Mouse (Mus musculus) C2C12 (cell line): Measurements from ENCODE around the gene Rnaseh2a. TPM values are rescaled to one million over a fixed set of nuclear protein-coding genes. Genes with fewer than 3 reads are reported as not detected.

Source experiments
- H3K27me3 ChIP-seq: one replicate; pipeline ENCODE4 v1.6.1; 2011; ENCODE audit not compliant: control insufficient read depth, insufficient read depth, insufficient read length
- H3K36me3 ChIP-seq: one replicate; pipeline ENCODE4 v1.6.1; 2011; ENCODE audit not compliant: control insufficient read depth, insufficient read depth
- H3K4me3 ChIP-seq: one replicate; pipeline ENCODE4 v1.5.1; 2011; ENCODE audit warnings: mild to moderate bottlenecking, control low read depth; ENCODE audit not compliant: poor library complexity, insufficient read depth, severe bottlenecking
- H3K79me2 ChIP-seq: one replicate; pipeline ENCODE4 v1.6.1; 2011; ENCODE audit not compliant: control insufficient read depth, insufficient read depth
- H3K79me3 ChIP-seq: one replicate; pipeline ENCODE4 v1.6.1; 2011; ENCODE audit warnings: low read depth, control low read depth
- H3ac ChIP-seq: one replicate; pipeline ENCODE3; 2011; ENCODE audit warnings: low read depth; ENCODE audit not compliant: control insufficient read depth, insufficient read length
- CEBPB ChIP-seq: IDR thresholded peaks from one replicate; pipeline ENCODE4 v1.6.1; 2011; ENCODE audit warnings: low read depth, mild to moderate bottlenecking, control low read depth, moderate library complexity
- CTCF ChIP-seq: IDR thresholded peaks from one replicate; pipeline ENCODE4 v1.5.1; 2011; ENCODE audit not compliant: control insufficient read depth, insufficient read depth, insufficient read length
- FOSL1 ChIP-seq: IDR thresholded peaks from one replicate; pipeline ENCODE4 v1.8.0; 2011; ENCODE audit warnings: mild to moderate bottlenecking, low read length; ENCODE audit not compliant: poor library complexity, insufficient read depth, severe bottlenecking
- MAX ChIP-seq: IDR thresholded peaks from one replicate; pipeline ENCODE4 v1.6.1; 2011; ENCODE audit warnings: mild to moderate bottlenecking, control low read depth
- MYOD1 ChIP-seq: IDR thresholded peaks from one replicate; pipeline ENCODE4 v1.6.1; 2011; ENCODE audit warnings: low read depth; ENCODE audit not compliant: control insufficient read depth, insufficient read length
- MYOG ChIP-seq: IDR thresholded peaks from one replicate; pipeline ENCODE4 v1.6.1; 2011; ENCODE audit not compliant: control insufficient read depth, insufficient read length; ENCODE audit errors: extremely low read depth
- USF1 ChIP-seq: IDR thresholded peaks from one replicate; pipeline ENCODE4 v1.6.1; 2011; ENCODE audit warnings: low read depth, mild to moderate bottlenecking, control low read depth, moderate library complexity
- polyA plus RNA-seq: library from polyadenylated mRNA; unstranded; fragments of >200 nt; fragmentation: generic; extraction: Trizol; gene quantifications from one replicate; pipeline ENCODE4 v1.2.1, GENCODE M21; 2012; ENCODE audit warnings: missing spikeins

Gene Rnaseh2a
- polyA plus RNA-seq, 1 experiment = 145 TPM

- TF ChIP-seq MAX (no peak), FOSL1 (no peak)
- no peaks in the 10 kb centered on the region for H3K36me3 ChIP-seq
- H3K79me3 ChIP-seq = no peaks in the 10 kb centered on the region
- no peaks in the 10 kb centered on the region for H3K79me2 ChIP-seq
- H3K4me3 ChIP-seq = no peak overlapping the region
- no peak overlapping the region for H3ac ChIP-seq
- H3K27me3 ChIP-seq = peaks cover 6% of the 10 kb centered on the region
These were observed 56.6 kb downstream of the Rnaseh2a start for GRCm38 (mm10) chr8:84912895-84913501.

DNA sequence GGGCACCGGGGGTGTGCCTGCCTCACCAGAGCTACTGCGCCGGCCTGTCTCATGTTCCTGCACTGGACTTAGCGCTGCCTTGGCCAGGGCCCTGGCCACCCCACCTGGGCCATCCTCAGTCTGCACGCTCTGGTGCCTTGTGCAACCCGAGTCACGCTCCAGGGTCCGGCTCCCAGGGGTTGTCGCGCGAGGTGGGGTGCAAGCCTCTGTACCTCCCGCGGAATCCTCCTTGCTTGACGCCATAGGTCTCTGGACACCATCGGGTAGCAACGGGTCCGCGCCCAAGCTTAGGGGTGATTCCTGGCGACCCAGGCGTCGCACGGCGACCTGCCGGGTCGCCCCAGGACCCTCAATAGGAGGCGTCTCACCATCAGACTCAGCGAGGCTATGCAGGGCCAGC is 57.2 kb downstream of the Rnaseh2a start:
- Histone ChIP-seq H3ac (no peak overlapping the region), H3K79me2 (no peaks in the 10 kb centered on the region), H3K27me3 (peaks cover under 1% of the 10 kb centered on the region), H3K4me3 (no peak overlapping the region), H3K36me3 (no peaks in the 10 kb centered on the region), H3K79me3 (no peaks in the 10 kb centered on the region)
- TF ChIP-seq CEBPB (no peak), FOSL1 (no peak), MAX (no peak), MYOD1 (no peak), CTCF (no peak), USF1 (no peak), MYOG (no peak)

GRCm38 (mm10) chr8:84911854-84912253 is 57.7 kb downstream of the Rnaseh2a start:
- H3K27me3 ChIP-seq = no peaks in the 10 kb centered on the region
- H3K79me3 ChIP-seq = no peaks in the 10 kb centered on the region
- TF ChIP-seq MYOG = no peak
- no peak for TF ChIP-seq MYOD1
- TF ChIP-seq CEBPB = no peak
- no peak for TF ChIP-seq FOSL1
- no peak for TF ChIP-seq CTCF
- TF ChIP-seq USF1 = no peak
- no peak for TF ChIP-seq MAX
- no peak overlapping the region for H3ac ChIP-seq
- no peak overlapping the region for H3K4me3 ChIP-seq
- H3K79me2 ChIP-seq = no peaks in the 10 kb centered on the region
- H3K36me3 ChIP-seq = no peaks in the 10 kb centered on the region

DNA sequence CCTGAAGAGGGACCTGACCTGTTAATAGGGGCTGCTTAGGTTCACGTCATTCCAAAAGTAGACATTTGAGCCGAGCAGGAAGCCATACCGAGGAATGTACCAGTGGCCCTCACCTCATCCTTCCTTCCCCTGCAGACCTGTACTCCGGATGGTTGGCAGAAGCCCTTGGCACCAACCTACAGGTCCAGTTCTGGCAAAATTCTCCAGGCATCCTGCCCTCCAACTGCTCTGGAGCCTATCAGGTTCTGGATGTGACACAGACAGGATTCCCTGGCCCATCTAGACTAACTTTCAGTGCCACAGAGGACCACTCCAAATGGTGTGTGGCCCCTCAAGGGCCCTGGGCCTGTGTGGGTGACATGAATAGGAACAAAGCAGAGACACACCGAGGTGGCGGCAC is 59.0 kb downstream of the Rnaseh2a start:
- Histone ChIP-seq H3K79me3 (no peaks in the 10 kb centered on the region), H3K27me3 (no peaks in the 10 kb centered on the region), H3K36me3 (no peaks in the 10 kb centered on the region), H3ac (no peak overlapping the region), H3K4me3 (no peak overlapping the region), H3K79me2 (no peaks in the 10 kb centered on the region)
- TF ChIP-seq FOSL1 = no peak
- no peak for TF ChIP-seq USF1
- TF ChIP-seq MAX = no peak
- TF ChIP-seq MYOD1 = no peak
- TF ChIP-seq CTCF = no peak
- TF ChIP-seq CEBPB = no peak
- no peak for TF ChIP-seq MYOG

DNA sequence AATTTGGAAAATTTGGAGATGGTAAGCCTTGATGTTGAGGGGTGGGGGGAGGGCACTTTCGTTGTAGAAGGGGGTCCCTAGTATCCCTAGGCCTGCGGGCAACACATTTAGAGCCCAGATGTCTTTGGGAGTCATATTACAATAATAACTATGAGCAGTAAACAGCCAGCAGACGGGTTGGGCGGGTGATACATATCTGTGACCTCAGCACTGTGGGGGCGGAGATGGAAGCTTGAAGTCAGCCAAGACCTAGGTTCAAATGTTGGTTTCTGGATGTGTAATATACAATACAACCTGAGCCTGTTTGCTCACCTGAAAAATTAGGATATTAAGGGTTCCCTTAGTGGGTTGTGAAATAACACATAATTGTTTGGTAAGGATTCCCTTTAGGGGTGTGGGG is 59.6 kb downstream of the Rnaseh2a start:
- no peaks in the 10 kb centered on the region for H3K79me3 ChIP-seq
- no peak overlapping the region for H3K4me3 ChIP-seq
- no peaks in the 10 kb centered on the region for H3K27me3 ChIP-seq
- TF ChIP-seq CTCF (no peak), MYOD1 (no peak), MAX (no peak), MYOG (no peak), CEBPB (no peak), FOSL1 (no peak)
- no peaks in the 10 kb centered on the region for H3K36me3 ChIP-seq
- no peak overlapping the region for H3ac ChIP-seq
- no peaks in the 10 kb centered on the region for H3K79me2 ChIP-seq

GRCm38 (mm10) chr8:84909162-84909767 is 60.3 kb downstream of the Rnaseh2a start:
- no peaks in the 10 kb centered on the region for H3K27me3 ChIP-seq
- peak overlapping the region; percentile 31 for H3K4me3 ChIP-seq
- H3ac ChIP-seq = no peak overlapping the region
- no peaks in the 10 kb centered on the region for H3K79me2 ChIP-seq
- H3K79me3 ChIP-seq = no peaks in the 10 kb centered on the region
- H3K36me3 ChIP-seq = no peaks in the 10 kb centered on the region
- TF ChIP-seq CEBPB = no peak
- TF ChIP-seq FOSL1 = no peak
- no peak for TF ChIP-seq USF1
- TF ChIP-seq MYOD1 = no peak
